Mouse (Mus musculus) adrenal gland, postnatal 36 days (tissue): ENCODE measurements around the gene Colgalt1. TPM values are rescaled to one million over a fixed set of nuclear protein-coding genes. Genes with fewer than 3 reads are reported as not detected.

ENCODE experiments used
- DNase-seq, 2 experiments: peaks; one replicate each; pipeline ENCODE4 v3.0.0; 2021; ENCODE audit warnings: mixed read lengths in 1 of 2
- total RNA-seq, 2 experiments: library from RNA; stranded (reverse); gene quantifications; 2 replicates each; pipeline ENCODE4 v1.2.3; 2021

Gene Colgalt1
- total RNA-seq, 2 experiments from 2014 or later: 57.4 to 61.8 TPM

DNA sequence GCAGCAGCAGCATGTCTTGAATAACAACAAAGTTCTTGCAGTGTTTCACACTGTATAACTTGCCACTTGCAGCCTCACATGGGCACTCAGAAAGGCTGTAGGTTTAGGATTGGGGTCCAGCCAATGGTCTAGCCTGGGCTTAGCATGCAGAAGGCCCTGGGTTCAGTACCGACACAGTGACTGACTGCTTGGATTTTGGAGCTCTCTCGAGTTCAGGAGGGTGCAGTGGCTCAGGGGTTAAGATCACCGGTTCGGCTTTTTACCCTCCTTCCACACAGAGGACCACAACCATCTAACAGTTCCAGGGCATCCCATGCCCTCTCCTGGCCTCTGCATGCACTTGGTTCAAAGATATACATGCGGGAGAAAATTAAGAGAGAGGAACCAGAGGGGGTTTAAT, 19.8 kb upstream of the Colgalt1 start:
- DNase-seq: no peak

DNA sequence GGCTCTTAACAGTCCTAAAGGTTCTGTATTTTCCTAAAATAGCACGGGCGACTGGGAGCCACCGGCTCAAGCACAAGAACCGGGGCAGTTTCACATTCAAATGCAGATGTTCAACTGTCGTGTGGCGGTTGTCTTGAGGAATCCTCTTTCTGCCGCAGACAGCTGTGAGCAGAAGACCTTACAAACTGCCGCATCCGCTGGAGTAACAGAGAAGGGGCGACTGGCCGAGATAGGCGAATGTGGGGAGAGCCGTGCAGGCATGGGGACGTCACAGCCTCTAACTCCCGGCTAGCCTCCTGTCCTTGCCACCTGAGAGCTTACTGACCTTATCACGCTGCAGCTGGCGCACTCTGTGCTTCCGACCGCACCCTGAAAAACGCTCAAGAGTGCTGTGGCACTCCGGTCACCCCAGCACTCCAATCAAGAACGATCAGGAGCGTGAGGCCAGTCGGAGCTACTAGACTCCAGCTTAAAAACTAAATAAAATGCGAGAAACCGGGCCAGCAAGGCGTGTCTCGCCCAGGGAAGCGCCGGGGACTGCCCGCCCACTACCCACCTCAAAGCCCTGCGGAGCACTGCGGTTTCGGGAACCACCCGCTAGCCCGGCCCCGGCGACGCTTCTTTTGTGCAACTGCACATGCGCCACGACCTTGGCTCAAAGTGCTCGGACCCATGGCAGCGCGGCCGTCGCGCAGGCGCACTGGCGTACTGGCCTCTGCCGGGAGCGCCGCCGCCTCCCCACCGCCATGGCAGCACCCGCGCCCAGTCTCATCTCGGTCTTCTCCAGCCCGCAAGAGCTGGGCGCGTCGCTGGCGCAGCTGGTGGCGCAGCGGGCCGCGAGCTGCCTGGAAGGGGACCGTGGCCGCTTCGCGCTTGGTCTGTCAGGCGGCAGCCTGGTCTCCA, 19.1 kb upstream of the Colgalt1 start, which contains the start of gene Pgls:
TSS of gene Pgls (plus strand) at position 706 of the 903 bp plus-strand sequence.
- DNase-seq: peak; percentile 98

DNA sequence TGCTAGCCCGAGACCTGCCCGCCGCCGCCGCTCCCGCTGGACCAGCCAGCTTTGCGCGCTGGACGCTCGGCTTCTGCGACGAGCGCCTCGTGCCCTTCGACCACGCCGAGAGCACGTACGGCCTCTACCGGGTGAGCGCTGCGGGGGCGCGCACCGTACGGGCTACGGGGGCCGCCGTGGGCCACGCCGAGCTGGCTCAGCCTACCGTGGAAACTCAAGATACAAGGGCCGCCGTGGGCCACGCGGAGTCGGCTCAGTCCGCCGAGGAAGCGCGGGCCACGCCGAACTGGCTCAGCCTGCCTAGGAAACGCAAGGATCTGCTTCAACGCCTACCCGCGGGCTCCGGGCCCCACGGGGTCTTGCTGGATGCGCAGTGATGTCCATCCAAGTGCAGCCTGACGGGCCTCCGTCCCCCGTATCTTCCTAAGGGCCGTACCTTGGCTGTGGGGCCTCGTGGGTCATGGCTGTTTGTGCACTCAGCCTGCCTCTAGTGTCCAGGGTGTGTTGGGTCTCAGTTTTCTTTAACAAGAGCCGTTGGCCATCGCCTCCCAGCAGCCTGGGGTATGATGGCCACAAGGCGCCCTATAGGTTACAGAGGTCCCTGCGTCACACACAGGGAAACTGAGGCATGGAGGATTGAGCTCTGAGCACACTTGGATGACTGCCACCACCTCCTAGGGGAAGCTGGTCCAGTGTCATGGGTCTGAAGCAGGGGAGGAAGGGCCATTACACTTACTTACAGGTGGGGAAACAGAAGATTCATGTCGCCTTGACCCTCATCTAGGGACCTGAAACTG, 18.2 kb upstream of the Colgalt1 start:
- DNase-seq: peak; percentile 79 to 87

DNA sequence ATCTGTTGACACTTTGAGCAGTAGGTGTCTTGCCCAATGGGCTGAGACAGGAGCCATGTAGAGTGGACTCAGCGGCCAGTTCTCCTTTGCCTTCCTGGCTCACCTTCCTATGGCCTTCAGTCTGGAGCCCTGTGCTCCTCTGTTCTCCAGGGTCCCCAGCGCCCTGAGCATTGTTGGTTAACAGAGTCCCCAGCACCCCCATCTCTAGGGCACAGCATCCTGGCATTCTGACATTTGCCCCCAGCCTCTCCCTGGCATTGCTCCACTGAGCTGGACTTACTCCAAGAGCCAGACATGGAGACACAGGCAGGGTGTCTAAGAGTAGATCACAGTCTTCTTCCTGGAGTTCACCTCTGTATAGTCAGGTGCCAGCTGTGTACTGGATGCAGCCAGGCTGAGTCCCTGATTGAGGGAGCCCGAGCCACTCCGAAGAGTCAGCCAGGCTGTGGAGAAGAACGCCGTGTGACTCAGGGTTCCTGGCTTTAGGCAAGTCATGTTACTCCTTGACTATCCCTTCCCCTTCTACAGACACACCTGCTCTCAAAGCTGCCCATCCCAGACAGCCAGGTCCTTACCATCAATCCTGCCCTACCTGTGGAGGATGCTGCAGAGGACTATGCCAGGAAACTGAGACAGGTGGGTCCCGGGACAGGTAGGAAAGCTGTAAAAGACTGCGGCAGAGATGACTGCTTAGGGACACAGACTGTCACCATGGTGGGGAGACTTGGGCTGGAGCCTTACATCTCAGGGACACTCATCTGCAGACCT, 17.1 kb upstream of the Colgalt1 start:
- DNase-seq: no peak

DNA sequence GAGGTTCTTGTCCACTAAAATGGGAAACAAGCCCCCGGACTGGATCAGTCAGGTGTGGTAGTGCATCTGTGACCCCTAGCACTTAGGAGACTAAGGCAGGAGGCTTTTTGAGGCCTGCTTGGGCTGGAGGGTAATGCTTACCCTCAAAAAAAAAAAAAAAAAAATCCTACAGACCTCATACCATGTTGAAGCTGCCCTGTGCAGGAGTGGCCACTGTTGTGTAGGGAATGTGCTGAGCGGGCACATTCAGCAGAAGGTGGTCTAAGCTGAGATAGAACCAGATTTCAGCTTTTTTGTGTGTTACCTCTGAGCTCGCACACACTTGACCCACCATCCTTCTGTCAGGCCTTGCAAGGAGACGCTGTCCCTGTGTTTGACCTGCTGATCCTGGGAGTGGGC, 16.5 kb upstream of the Colgalt1 start:
- no peak for DNase-seq

DNA sequence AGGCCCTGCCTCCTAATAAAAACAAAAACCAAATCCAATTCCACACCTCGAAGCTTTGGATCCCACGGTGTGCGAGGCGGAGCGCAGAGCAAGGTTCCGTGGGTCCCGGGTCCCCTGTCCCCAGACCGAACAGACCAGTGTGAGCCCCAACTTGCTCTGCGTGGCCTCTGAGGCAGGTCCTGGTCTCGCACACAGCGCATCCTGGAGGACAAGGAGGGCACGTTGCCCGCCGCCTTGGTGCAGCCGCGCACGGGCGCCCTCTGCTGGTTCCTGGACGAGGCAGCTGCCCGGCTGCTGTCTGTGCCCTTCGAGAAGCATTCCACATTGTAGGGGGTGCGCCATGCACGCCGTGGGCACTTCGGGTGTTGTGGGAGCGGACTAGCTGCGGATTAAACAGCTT, 14.9 kb upstream of the Colgalt1 start:
- peak; percentile 93 to 96 for DNase-seq

DNA sequence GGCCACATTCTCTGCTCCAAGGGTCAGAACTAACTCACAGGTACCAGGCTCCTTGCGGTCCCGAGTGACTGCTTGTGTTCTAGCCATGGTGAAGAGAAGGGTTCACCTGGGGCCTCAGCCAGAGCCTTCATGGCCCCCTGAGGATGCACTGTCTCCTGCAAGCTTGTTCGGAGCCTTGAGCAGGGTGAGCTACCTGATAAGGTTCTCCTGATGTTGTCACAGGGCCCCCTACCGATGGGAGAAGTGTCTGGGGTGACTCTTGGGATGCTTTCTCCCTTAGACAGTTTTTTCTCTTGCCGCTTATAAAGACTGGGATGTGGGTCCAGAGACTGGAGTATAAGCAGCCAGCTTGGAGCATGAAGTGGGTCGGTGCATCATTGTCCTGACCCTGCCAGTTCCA, 14.4 kb upstream of the Colgalt1 start:
- no peak for DNase-seq

DNA sequence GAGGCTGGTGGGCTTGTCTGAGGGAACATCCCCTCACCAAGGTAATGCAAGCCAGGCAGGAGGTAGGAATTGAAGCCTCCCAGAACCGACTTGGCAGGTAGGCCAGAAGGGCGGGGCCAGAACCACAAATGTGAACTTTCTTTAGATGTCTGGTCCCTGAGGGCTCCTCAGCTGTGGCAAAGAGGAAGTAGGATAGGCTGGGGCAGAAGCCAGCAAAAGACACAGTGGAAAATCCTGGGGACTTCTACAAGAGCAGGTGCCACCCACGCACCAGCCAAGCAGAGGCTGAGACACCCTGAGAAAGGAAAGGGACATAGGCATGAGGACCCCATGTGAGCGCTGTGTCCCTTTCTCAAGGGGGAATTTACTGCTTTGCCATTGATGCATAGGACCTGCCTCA, 14.0 kb upstream of the Colgalt1 start:
- DNase-seq: no peak

DNA sequence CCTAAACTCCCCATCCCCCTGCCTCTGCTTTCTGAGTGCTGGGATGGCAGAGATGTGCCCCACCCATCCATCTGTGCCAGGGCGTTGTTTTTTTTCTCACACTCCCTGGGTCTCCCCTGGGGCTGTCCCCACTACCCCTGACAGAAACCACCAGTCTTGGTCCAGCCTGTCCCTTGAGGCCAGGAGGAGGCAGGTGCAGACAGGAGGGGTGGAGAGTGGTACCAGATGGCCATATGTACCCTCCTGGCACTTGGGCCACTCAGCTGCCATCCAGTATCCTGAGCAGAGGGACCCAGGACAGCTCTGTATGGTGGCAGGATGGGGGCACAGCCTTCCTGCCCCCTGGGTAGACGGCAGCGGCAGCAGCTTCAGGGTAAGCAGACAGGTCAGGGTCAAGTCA, 13.3 kb upstream of the Colgalt1 start, which contains the start of gene Fam129c:
TSS of gene Fam129c (plus strand) at position 198 of the 400 bp plus-strand sequence.
- no peak for DNase-seq

DNA sequence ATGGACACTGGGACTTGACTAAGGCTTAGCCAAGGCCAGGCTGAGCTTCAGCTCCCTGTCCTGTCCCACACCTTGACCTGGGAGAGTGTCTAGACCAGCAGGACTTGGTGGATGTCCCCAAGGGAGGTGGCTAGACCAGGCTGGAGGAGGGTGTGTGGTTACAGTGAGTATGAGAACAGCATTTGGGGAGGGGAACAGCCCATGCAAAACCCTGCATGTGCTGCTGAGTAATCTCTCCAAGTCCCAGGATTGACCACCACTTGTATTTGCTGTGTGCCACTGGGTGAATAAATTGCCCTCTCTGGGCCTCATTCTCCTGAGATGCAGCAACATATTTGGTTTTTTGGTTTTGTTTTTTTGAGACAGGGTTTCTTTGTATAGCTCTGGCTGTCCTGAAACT, 12.4 kb upstream of the Colgalt1 start:
- no peak for DNase-seq

DNA sequence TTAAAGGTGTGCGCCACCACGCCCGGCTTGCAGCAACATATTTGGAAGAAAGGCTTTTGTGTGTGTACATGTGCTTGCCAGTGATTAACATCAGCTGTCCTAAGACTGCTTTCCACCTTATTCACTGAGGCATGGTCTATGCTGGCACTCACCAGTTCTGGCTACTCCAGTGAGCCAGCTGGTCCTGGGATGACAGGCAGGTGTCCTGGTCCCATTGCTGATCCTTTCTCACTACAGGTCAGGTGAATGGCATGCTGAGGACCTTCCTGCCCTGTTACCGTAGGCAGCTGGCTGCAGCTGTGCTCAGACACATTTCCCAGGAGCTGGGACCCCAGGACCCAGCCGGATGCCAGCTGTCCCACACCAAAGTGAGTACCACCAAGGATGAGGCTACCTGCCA, 12.0 kb upstream of the Colgalt1 start:
- DNase-seq: no peak

DNA sequence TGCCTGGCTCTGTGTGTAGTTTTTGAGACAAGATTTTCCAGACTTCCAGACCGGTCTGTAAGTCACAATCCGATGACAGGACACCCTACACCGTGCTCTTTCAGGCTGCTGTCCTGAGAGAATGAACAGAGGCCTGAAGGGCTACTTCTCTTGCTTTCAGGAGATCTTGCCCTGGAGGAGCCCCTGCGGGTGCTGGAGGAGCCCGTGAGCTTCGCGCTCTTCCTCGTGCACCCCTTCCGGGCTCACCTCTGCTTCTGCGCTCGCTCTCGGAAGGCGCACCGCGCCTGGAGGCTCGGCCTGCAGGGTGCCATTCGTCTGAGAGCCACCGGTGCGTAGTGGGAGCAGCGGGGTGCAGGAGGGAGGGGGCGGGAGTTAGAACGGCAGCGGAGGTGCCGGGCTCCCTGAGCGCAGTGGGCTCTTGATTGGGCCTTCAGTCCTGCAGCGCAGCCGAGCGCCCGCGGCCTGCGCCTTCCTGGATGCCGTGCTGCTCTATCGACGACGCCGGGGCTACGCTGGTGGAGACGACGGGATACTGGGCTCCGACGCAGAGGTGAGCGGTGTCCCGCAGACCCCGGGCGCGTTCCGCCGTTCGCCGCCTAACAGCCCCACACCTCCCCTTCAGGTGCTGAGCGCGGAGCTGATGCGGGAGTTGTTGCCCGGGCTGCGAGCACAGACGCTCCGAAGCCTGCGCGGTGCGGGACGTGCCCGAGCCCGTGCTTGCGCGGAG, 8.7 kb upstream of the Colgalt1 start:
- DNase-seq: no peak

DNA sequence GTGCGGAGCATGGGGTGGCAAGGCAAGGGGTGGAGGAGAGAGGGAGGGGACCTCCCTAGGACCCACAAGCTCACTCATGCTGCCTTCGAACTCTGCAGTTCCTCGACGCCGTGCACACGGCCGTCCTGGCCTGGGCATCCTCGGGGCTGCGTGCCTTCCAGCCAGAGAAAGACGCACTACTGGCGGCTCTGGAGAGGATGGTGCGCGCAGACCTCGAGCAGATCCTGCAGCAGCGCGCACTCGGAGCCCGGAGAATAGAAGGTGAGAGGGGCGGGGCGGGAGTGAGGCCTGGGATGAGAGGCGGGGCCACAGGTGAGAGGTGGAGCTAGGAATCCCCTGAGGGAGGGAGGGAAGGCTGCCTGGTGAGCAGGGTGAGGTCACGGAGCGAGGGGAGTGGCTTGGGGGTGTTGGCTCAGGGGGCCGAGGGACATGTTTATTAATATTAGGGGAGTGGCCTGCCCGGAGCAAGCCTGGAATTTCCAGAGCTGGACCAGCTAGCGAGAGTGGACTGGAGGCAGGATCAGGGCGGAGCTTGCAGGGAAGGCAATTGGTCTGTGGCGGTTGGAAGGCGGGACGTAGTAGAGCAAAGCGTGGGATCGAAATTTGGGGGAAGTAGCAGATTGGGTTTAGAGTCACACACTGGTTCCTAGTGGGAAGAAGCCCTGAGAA, 8.0 kb upstream of the Colgalt1 start:
- DNase-seq: peak; percentile 80 to 82

DNA sequence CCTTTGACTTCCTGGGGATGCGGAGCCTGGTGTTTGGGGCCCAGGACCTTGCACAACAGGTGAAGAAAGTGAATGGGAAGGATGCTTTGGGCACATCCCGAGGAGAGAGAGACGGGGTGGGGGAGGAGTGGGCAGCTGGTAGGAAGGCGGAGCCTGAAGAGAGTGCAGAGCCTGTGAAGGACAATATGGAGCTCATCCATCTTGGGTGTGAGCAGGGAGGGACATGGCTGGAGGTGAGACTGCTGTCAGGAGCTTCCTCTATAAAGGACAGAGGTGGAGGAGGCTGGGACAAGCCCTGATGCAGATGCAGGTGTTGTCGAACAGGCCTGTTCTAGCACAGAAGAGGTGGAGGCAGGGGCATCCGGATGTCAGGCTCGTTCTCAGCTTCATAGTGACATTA, 6.8 kb upstream of the Colgalt1 start:
- DNase-seq: no peak

DNA sequence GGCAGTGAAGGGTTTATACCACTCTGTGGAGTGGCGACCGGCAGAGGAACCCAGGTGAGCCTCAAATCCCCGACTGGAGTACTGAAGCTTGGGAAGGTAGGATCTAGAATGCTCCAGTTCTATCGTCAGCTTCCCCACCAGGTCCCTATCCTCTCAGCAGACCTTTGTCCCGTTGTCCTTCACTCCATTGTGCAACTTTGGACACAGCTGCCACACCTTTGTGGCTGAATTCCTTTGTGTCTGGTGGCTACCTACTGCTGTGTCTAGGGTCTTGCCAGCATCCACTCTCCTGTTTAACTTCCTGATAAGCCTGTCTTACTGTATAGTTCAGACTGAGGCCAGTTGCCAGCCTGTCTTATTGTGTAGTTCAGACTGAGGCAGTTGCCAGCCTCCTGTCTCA, 1.3 kb downstream of the Colgalt1 start:
- DNase-seq: no peak

DNA sequence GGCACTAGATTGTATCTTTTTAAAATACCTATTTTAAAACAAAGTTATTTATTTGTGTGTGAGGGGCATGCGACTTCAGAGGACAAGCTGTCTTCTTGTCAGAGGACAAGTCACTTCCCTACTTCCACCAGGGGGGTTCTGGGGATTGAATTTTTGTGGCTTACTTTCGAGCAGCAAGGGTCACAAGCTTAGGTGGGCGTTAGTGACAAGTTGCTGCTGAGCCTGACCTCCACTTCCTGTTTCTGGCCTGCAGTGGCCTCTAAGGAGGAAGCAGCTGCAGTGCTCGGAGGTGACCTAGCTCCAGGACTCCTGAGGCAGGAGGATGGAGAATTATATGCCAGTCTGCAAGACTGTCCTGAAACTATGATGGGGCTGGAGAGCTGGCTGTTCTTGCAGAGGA, 2.6 kb downstream of the Colgalt1 start:
- DNase-seq: no peak

DNA sequence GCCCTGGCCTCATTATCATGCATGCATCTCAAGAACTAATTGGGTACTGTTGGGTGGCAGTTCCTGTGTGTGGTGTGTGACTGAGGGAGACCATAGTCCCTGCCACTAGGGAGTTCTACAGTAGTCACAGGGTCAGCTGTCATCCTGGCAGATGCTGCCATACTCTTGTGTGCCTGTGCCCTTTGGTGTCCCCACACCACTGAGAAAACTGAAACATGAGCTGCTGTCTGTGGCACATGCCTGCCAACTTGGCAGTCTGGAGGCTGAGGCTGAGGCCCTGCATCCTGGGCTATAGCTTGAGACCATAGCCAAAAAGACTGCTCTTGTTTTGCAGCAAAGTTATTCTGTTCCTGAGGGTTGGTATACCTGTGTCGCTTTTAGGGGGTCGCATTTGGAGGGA, 9.0 kb downstream of the Colgalt1 start:
- DNase-seq: no peak

DNA sequence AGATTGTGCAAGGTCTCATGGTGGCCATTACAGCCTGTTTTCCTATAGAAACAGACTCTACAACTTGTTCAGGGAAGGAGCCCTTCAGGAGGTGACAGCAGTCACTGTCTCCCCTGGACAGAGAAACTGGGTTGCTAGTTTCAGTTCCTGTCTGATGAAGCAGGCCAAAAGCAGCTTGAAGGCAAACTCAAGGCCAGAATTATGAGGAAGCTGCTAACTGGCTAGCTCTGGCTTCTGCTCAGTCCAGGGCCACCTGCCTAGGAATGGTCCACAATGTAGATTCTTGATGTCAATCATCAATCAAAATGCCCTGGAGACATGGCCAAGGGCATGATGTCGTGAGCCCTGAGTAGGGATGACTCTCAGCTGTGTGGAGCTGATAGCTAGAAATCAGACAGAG, 14.3 kb downstream of the Colgalt1 start:
- no peak for DNase-seq

DNA sequence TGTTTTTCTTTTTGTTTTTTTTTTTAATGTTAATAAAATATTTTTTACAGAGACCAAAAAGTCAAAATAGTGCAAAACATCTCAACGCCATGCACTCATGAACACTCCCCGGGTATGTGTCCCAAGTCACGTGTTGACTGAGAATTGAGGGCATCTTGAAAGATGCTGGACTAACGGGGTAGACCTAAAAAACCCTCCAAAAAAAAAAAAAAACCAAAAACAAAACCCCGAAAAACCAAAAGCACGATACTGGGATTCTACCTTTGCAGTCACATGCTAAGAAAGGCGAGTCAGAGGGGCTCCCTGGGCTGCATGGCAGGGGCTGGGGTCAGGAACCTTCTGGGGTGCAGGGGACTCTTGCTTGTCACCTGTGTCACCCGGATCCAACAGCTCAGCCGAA, 16.0 kb downstream of the Colgalt1 start:
- DNase-seq: no peak

DNA sequence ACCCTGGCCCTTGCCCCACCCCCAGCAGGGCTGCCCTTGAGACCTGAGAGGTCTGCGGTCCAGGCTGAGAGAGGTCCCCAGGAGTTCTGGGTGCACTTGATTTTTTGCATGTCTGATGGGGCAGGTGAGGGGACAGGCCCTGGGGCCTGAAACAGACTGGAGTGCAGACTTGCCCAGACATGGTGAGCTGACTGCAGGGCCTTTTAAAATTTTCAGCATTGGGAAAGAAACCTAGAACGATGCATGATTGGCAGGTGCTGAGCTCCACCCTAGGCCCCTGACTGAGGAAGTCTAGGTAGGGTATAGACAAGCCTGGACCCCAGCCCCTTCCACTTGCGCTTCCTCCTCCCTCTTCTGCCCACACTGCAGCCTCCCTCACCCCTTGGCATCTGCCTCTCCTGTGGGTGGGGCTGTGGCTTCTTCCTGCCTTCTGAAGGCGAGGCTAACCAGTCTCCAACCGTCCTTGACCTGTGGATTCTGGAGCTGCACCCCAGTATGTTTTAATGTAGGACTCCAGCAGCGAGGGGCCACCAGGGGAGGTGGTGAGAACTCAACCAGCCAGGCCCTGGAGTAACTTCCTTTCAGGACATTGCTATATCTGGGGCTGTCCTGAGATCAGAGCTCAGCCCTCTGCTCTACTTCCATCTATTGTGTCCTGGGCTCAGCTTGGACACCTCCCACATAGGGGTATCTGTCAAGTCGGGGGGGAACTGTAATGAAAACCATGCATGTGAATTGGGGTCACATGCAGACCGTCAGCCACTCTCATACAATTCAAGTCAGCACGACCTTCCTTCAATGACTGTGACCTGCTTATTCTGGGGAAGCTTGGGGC, 16.7 kb downstream of the Colgalt1 start:
- peak; percentile 40 to 50 for DNase-seq
